Mouse (Mus musculus): ENCODE results near the gene Catsper3. TPM values are rescaled to one million over a fixed set of nuclear protein-coding genes. Genes with fewer than 3 reads are reported as not detected.

Catsper3 gene
- polyA plus RNA-seq, 1 experiment from 2014 or later: 0.11 TPM

DNA sequence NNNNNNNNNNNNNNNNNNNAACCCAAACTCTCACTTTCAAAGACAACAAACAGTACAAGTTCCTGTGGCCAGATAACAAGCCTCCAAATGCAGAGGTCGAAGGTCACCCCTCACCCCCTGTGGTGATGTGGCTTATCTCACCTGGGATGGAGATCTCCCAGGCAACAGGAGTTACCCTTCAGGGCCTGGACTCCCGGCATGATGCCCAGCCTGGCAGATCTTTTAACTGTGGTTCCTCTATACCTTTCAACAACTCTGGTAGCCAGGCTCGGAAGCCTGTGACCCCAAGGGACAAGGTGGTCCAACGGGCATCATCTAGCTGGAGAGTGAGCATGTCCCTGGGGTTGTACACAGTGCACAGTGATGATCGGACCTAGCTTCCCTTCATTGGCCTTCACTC, 38.1 kb downstream of the Catsper3 start:
- Histone ChIP-seq H3K9ac (ENCODE audit: low read length) (no peak overlapping the region), H3K4me2 (ENCODE audit: low read depth, low read length) (no peak overlapping the region), H3K36me3 (ENCODE audit: control insufficient read depth, insufficient read depth) (no peaks in the 10 kb centered on the region), H3K9me3 (replicated peaks; ENCODE audit: control insufficient read depth, low read length) (no peaks in the 10 kb centered on the region), H3K4me1 (ENCODE audit: control insufficient read depth, insufficient read depth, low read length) (no peaks in the 10 kb centered on the region), H3K4me3 (ENCODE audit: low read length) (no peak overlapping the region), H3K27me3 (ENCODE audit: control insufficient read depth, insufficient read depth, low read length) (peaks cover 62% of the 10 kb centered on the region), H3K27ac (ENCODE audit: low read length) (no peak overlapping the region)
- no peak for ATAC-seq (replicated peaks; ENCODE audit: extremely low read depth, insufficient read depth, low FRiP score)
- 47% methylated on average over 5 of the region's 5 CpGs for WGBS

DNA sequence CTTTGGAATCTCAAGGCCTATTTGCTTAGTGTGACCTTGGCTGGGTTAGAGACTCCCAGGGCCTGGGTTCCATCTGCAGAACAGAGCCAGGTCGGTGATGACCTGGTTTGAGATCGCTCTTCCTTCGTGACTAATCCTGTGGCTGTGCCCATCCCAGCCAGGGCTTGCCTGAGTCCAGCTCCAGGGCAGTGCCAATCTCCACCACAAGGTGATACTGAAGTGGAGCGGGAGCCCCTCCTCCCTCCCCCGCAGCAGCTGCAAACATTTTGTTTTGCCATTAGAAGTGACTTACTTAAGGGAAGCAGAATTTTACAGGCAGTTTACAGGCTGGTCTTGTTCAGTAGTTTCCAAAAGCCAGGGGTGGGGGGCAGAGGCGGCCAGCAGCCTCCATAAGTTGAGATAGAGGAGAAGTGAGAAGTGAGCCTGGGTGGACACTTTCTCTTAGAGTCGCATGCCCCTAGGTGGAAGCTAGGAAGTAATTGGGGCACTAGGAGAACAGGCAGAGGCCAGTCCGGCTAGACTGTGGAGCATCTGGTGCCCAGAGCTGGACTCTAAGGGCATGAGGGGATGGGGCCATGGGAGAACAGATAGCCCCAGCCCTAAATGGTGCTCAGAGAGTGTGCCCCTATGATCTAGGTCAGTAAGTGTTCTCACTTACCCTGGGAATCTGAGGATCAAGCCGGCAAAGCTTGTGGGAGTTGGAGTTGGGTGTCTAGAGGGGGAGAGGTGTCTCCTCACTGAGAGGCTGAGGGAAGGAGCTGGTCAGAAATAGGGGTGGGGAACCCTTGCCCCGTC, 40.0 kb downstream of the Catsper3 start:
- 20% methylated on average over 10 of the region's 10 CpGs for WGBS
- ATAC-seq (replicated peaks; ENCODE audit: extremely low read depth, insufficient read depth, low FRiP score): no peak
- H3K4me3 ChIP-seq (ENCODE audit: low read length): no peak overlapping the region
- H3K9ac ChIP-seq (ENCODE audit: low read length): no peak overlapping the region
- H3K9me3 ChIP-seq (replicated peaks; ENCODE audit: control insufficient read depth, low read length): no peaks in the 10 kb centered on the region
- H3K27me3 ChIP-seq (ENCODE audit: control insufficient read depth, insufficient read depth, low read length): peaks cover 74% of the 10 kb centered on the region
- no peaks in the 10 kb centered on the region for H3K4me1 ChIP-seq (ENCODE audit: control insufficient read depth, insufficient read depth, low read length)
- H3K36me3 ChIP-seq (ENCODE audit: control insufficient read depth, insufficient read depth): no peaks in the 10 kb centered on the region
- no peak overlapping the region for H3K4me2 ChIP-seq (ENCODE audit: low read depth, low read length)
- no peak overlapping the region for H3K27ac ChIP-seq (ENCODE audit: low read length)

- Histone ChIP-seq H3K9me3 (replicated peaks; ENCODE audit: control insufficient read depth, low read length) (no peaks in the 10 kb centered on the region), H3K4me2 (ENCODE audit: low read depth, low read length) (no peak overlapping the region), H3K27ac (ENCODE audit: low read length) (no peak overlapping the region), H3K27me3 (ENCODE audit: control insufficient read depth, insufficient read depth, low read length) (peaks cover 76% of the 10 kb centered on the region), H3K9ac (ENCODE audit: low read length) (no peak overlapping the region), H3K4me1 (ENCODE audit: control insufficient read depth, insufficient read depth, low read length) (peaks cover 3% of the 10 kb centered on the region), H3K4me3 (ENCODE audit: low read length) (no peak overlapping the region), H3K36me3 (ENCODE audit: control insufficient read depth, insufficient read depth) (no peaks in the 10 kb centered on the region)
- 4% methylated on average over 32 of the region's 32 CpGs for WGBS
- no peak for ATAC-seq (replicated peaks; ENCODE audit: extremely low read depth, insufficient read depth, low FRiP score)
Observed at GRCm38 (mm10) chr13:55825245-55825681, 40.9 kb downstream of the Catsper3 start.

DNA sequence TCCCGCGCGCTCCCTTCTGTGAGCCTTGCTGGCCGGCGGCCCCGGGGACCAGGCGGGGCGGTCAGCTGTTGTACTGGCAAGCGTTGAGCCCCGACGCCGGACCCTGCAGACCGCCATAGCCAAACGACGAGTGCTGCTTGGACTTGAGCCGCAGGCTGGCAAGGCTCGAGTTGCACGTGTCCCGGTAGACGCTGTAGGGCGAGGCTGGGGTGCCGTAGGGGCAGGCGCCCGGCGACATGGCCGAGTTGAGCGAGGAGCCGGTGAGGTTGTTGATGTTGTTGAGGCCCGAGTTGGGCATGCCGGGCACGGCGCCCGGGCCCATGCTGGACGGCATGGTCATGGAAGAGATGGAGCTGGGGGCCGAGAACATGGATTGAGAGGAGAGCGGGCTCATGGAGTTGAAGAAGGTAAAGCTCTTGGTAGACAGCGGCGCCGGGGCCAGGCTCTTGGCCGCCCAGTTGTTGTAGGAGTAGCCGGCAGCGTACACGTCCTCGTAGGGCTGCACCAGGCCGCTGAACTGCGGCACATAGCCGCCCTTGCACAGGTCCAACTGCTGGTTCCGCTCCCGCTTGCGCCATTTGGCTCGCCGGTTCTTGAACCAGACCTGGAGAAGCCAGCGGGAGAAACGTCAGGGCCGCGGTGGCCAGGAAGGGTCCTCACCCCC, 41.8 kb downstream of the Catsper3 start:
- Histone ChIP-seq H3K27ac (ENCODE audit: low read length) (no peak overlapping the region), H3K27me3 (ENCODE audit: control insufficient read depth, insufficient read depth, low read length) (peaks cover 83% of the 10 kb centered on the region), H3K9me3 (replicated peaks; ENCODE audit: control insufficient read depth, low read length) (no peaks in the 10 kb centered on the region), H3K9ac (ENCODE audit: low read length) (no peak overlapping the region), H3K36me3 (ENCODE audit: control insufficient read depth, insufficient read depth) (no peaks in the 10 kb centered on the region), H3K4me1 (ENCODE audit: control insufficient read depth, insufficient read depth, low read length) (peaks cover 10% of the 10 kb centered on the region), H3K4me2 (ENCODE audit: low read depth, low read length) (no peak overlapping the region), H3K4me3 (ENCODE audit: low read length) (no peak overlapping the region)
- 3% methylated on average over 56 of the region's 56 CpGs for WGBS
- no peak for ATAC-seq (replicated peaks; ENCODE audit: extremely low read depth, insufficient read depth, low FRiP score)

DNA sequence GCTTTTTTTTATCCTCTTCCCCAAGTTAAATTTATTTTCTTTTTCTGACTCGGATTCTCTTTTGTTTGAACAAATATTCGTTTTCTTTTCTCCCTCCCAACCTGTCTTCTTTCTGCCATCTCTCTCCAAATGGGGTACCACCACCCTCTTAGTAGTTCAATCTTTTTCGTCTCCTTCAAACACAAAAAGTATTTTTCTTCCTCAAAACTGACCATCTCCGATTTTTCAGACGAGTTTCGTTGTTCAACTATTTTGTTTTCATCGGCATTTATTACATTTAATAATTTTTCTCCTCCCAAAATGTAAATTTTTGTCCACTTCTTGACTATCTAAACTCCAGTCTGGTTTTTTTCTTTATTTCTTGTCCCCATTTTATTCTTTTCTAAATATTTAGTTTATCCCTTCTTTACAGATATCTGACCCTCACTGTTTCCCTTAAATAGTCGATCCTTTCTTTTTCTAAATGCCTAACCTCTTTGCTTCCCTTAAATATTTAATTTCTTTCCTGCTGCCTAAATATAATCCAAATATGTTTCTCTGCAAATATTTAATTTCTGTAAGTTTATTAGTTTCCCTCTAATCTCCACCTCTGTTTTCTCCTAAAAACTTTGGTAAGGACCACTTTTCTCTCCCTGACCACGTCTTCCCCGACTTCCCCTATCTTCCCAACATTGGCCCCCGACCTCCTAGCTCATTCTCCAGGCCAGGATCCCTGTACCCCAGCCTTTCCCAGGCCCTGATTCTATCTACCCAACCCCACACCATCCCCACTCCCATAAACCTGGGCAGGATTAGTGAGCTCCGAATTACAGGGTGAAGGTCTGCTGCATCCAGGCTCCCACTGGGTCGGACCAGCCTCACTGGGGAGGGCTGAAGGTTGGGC, 42.7 kb downstream of the Catsper3 start:
- H3K36me3 ChIP-seq (ENCODE audit: control insufficient read depth, insufficient read depth): no peaks in the 10 kb centered on the region
- peaks cover 82% of the 10 kb centered on the region for H3K27me3 ChIP-seq (ENCODE audit: control insufficient read depth, insufficient read depth, low read length)
- no peak overlapping the region for H3K4me2 ChIP-seq (ENCODE audit: low read depth, low read length)
- H3K4me3 ChIP-seq (ENCODE audit: low read length): no peak overlapping the region
- H3K4me1 ChIP-seq (ENCODE audit: control insufficient read depth, insufficient read depth, low read length): peaks cover 10% of the 10 kb centered on the region
- H3K9ac ChIP-seq (ENCODE audit: low read length): no peak overlapping the region
- no peaks in the 10 kb centered on the region for H3K9me3 ChIP-seq (replicated peaks; ENCODE audit: control insufficient read depth, low read length)
- H3K27ac ChIP-seq (ENCODE audit: low read length): no peak overlapping the region
- 9% methylated on average over 13 of the region's 13 CpGs for WGBS
- ATAC-seq (replicated peaks; ENCODE audit: extremely low read depth, insufficient read depth, low FRiP score): no peak

DNA sequence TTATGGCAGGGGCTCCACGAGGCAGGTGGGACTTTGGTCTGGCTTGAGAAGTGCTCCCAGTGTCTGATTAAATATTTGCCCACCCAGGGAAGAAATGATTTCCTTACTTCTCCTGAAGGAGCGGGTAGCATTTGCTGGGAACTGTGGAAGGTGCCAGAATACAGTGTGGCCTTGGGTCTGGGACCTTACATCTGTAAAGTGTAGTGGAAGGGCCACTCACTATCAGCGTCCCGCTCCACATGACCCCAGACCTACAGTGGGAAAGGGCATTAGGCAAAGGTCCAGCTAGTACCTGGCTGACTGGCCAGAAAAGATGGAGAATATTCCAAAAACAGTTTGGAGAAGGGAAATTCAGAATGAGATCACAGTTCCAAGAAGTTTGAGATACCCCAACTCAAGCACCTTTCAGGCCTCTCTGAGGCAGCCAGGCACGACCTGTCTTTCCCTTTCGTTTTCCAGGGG, 43.3 kb downstream of the Catsper3 start:
- no peak overlapping the region for H3K4me3 ChIP-seq (ENCODE audit: low read length)
- WGBS: 6% methylated on average over 6 of the region's 6 CpGs
- H3K36me3 ChIP-seq (ENCODE audit: control insufficient read depth, insufficient read depth): no peaks in the 10 kb centered on the region
- ATAC-seq (replicated peaks; ENCODE audit: extremely low read depth, insufficient read depth, low FRiP score): no peak
- peaks cover 10% of the 10 kb centered on the region for H3K4me1 ChIP-seq (ENCODE audit: control insufficient read depth, insufficient read depth, low read length)
- no peak overlapping the region for H3K4me2 ChIP-seq (ENCODE audit: low read depth, low read length)
- no peak overlapping the region for H3K27ac ChIP-seq (ENCODE audit: low read length)
- no peaks in the 10 kb centered on the region for H3K9me3 ChIP-seq (replicated peaks; ENCODE audit: control insufficient read depth, low read length)
- H3K27me3 ChIP-seq (ENCODE audit: control insufficient read depth, insufficient read depth, low read length): peaks cover 82% of the 10 kb centered on the region
- no peak overlapping the region for H3K9ac ChIP-seq (ENCODE audit: low read length)

DNA sequence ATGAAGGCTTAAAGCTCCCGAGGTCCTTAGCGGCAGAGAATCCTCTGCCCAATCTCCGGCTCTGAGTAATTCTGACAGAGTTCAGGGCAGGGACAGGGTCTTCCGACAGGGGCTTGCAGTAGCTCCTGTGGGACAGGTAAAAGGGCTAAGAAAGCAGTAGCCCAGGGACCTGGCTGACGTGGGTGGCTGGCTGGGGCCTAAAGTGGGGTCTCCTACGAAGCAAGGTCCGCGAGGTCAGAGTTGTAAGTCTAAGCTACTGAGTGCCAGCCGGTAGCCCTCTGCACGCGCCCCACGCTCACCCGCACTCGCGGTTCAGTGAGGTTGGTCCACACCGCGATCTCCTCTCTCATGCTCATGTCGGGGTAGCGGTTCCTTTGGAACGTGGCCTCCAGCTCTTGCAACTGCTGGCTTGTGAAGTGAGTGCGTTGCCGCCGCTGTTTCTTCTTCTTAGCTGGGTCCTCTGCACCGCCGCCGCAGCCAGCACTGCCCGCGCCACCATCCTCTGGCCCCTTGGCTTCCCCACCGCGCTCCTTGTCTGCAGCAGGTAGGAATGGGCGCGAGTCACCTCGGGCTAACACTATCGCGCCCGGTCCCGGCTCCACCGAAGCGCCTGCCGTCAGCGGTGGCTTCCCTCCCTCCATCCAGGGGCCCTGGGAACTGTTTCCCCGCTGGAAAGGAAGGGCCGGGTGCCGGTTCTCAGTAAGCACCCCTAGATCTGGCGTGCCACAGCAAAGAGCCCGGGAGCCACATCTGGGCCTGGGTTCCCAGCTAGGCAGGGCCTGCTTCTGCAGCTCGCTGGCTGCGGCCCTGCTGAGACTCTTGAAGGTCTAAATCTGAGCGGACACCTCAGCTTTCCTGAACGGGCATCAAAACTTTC, 44.0 kb downstream of the Catsper3 start:
- H3K9me3 ChIP-seq (replicated peaks; ENCODE audit: control insufficient read depth, low read length): no peaks in the 10 kb centered on the region
- H3K27ac ChIP-seq (ENCODE audit: low read length): no peak overlapping the region
- H3K27me3 ChIP-seq (ENCODE audit: control insufficient read depth, insufficient read depth, low read length): peaks cover 83% of the 10 kb centered on the region
- H3K36me3 ChIP-seq (ENCODE audit: control insufficient read depth, insufficient read depth): no peaks in the 10 kb centered on the region
- H3K4me1 ChIP-seq (ENCODE audit: control insufficient read depth, insufficient read depth, low read length): peaks cover 10% of the 10 kb centered on the region
- 0 out of 2 replicates have a peak overlapping the region, but pooled peaks have one; percentile 5 for H3K4me3 ChIP-seq (ENCODE audit: low read length)
- no peak overlapping the region for H3K9ac ChIP-seq (ENCODE audit: low read length)
- H3K4me2 ChIP-seq (ENCODE audit: low read depth, low read length): peak overlapping the region; percentile 24; the same call in 1 of the 2 replicates
- no peak for ATAC-seq (replicated peaks; ENCODE audit: extremely low read depth, insufficient read depth, low FRiP score)
- WGBS: 2% methylated on average over 49 of the region's 50 CpGs

- WGBS: 9% methylated on average over 12 of the region's 12 CpGs
- ATAC-seq (replicated peaks; ENCODE audit: extremely low read depth, insufficient read depth, low FRiP score): no peak
- Histone ChIP-seq H3K4me1 (ENCODE audit: control insufficient read depth, insufficient read depth, low read length) (peaks cover 10% of the 10 kb centered on the region), H3K27ac (ENCODE audit: low read length) (no peak overlapping the region), H3K36me3 (ENCODE audit: control insufficient read depth, insufficient read depth) (no peaks in the 10 kb centered on the region), H3K9ac (ENCODE audit: low read length) (no peak overlapping the region), H3K9me3 (replicated peaks; ENCODE audit: control insufficient read depth, low read length) (no peaks in the 10 kb centered on the region), H3K4me3 (ENCODE audit: low read length) (no peak overlapping the region), H3K4me2 (ENCODE audit: low read depth, low read length) (no peak overlapping the region), H3K27me3 (ENCODE audit: control insufficient read depth, insufficient read depth, low read length) (peaks cover 83% of the 10 kb centered on the region)
Observed at GRCm38 (mm10) chr13:55829018-55829655, 44.8 kb downstream of the Catsper3 start.

All from heart, embryonic 16.5 days (tissue).